Mouse (Mus musculus) C2C12 (cell line): ENCODE measurements at regions not wholly inside any gene's neighbourhood (a gene's known extent, or its start where the extent isn't known, plus 50 kb on each side); places are given as distances from the start of the nearest gene placed in this dataset.

Source experiments
- H3K27me3 ChIP-seq: one replicate; pipeline ENCODE4 v1.6.1; 2011; ENCODE audit not compliant: control insufficient read depth, insufficient read depth, insufficient read length
- H3K36me3 ChIP-seq: one replicate; pipeline ENCODE4 v1.6.1; 2011; ENCODE audit not compliant: control insufficient read depth, insufficient read depth
- H3K4me3 ChIP-seq: one replicate; pipeline ENCODE4 v1.5.1; 2011; ENCODE audit warnings: mild to moderate bottlenecking, control low read depth; ENCODE audit not compliant: poor library complexity, insufficient read depth, severe bottlenecking
- H3K79me2 ChIP-seq: one replicate; pipeline ENCODE4 v1.6.1; 2011; ENCODE audit not compliant: control insufficient read depth, insufficient read depth
- H3K79me3 ChIP-seq: one replicate; pipeline ENCODE4 v1.6.1; 2011; ENCODE audit warnings: low read depth, control low read depth
- H3ac ChIP-seq: one replicate; pipeline ENCODE3; 2011; ENCODE audit warnings: low read depth; ENCODE audit not compliant: control insufficient read depth, insufficient read length
- CEBPB ChIP-seq: IDR thresholded peaks from one replicate; pipeline ENCODE4 v1.6.1; 2011; ENCODE audit warnings: low read depth, mild to moderate bottlenecking, control low read depth, moderate library complexity
- CTCF ChIP-seq: IDR thresholded peaks from one replicate; pipeline ENCODE4 v1.5.1; 2011; ENCODE audit not compliant: control insufficient read depth, insufficient read depth, insufficient read length
- FOSL1 ChIP-seq: IDR thresholded peaks from one replicate; pipeline ENCODE4 v1.8.0; 2011; ENCODE audit warnings: mild to moderate bottlenecking, low read length; ENCODE audit not compliant: poor library complexity, insufficient read depth, severe bottlenecking
- MAX ChIP-seq: IDR thresholded peaks from one replicate; pipeline ENCODE4 v1.6.1; 2011; ENCODE audit warnings: mild to moderate bottlenecking, control low read depth
- MYOD1 ChIP-seq: IDR thresholded peaks from one replicate; pipeline ENCODE4 v1.6.1; 2011; ENCODE audit warnings: low read depth; ENCODE audit not compliant: control insufficient read depth, insufficient read length
- MYOG ChIP-seq: IDR thresholded peaks from one replicate; pipeline ENCODE4 v1.6.1; 2011; ENCODE audit not compliant: control insufficient read depth, insufficient read length; ENCODE audit errors: extremely low read depth
- USF1 ChIP-seq: IDR thresholded peaks from one replicate; pipeline ENCODE4 v1.6.1; 2011; ENCODE audit warnings: low read depth, mild to moderate bottlenecking, control low read depth, moderate library complexity

DNA sequence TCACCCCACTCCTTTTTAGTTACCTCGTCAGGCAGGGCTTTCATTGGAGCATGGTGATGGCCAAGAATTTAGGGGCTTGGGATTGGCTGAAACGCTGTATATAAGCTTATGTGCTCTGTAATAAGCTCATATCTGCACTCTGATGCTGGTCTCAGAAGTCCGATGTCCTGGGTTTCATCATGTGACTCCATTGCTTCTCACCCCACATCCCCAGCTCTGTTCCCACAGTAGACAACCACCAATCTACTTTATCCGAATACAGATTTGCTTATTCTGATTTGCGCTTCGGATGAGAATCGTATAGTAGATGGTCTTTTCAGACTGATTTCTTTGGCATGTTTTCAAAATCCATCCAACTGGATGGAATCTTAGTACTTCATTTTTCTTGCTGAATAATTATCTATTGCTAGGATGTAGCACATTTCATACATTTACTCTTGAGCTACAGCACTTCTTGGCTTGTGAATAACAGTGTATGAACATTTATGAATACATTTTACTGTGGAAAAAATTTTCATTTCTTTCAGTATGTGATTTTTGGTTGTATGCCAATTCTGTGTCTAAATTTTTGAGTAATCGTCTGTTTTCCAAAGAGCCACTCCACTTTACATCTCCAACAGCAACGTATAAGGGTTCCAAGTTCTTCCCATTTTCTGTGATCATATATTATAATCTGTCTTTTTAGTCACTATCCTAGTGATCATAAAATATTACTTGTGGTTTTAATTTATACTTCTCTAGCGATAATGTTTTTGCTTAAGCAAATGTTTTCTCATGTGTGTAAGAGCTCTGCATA lies 185.7 kb downstream of the Hace1 start:
- no peaks in the 10 kb centered on the region for H3K79me3 ChIP-seq
- H3K4me3 ChIP-seq, result no peak overlapping the region
- no peaks in the 10 kb centered on the region for H3K36me3 ChIP-seq
- no peak overlapping the region for H3ac ChIP-seq
- no peaks in the 10 kb centered on the region for H3K27me3 ChIP-seq
- H3K79me2 ChIP-seq, result no peaks in the 10 kb centered on the region
- TF ChIP-seq MYOD1 (no peak), MYOG (no peak), MAX (no peak), CEBPB (no peak), USF1 (no peak), CTCF (no peak), FOSL1 (no peak)

DNA sequence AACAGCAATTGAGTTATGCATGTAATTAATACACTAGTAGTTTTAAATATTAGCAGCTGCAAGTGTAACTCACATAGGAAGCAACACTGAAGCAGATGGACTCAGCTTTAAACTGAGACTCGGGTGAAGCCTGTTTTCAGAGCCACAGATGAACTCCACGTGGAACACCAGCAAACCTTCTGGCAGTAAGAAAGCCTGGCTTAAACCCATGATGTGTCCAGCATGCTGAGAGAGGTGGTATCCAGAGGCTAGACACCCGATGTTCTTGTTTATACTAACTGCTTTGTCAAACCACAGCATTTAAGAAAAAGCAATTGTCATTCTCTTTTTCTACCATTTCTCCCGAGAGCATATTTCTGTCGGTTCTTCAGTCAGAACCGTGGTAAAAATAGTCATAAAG lies 202.1 kb downstream of the Hace1 start:
- Histone ChIP-seq H3K4me3 (no peak overlapping the region), H3K79me3 (no peaks in the 10 kb centered on the region), H3K79me2 (no peaks in the 10 kb centered on the region), H3K36me3 (no peaks in the 10 kb centered on the region), H3ac (no peak overlapping the region), H3K27me3 (no peaks in the 10 kb centered on the region)
- TF ChIP-seq MYOG, result no peak
- no peak for TF ChIP-seq FOSL1
- TF ChIP-seq USF1, result no peak
- no peak for TF ChIP-seq CEBPB

- no peak for TF ChIP-seq MYOG
- TF ChIP-seq USF1, result no peak
- no peak for TF ChIP-seq FOSL1
- TF ChIP-seq MAX, result no peak
- no peak for TF ChIP-seq MYOD1
- TF ChIP-seq CTCF, result no peak
- TF ChIP-seq CEBPB, result no peak
- no peak overlapping the region for H3ac ChIP-seq
- H3K36me3 ChIP-seq, result no peaks in the 10 kb centered on the region
- H3K79me3 ChIP-seq, result no peaks in the 10 kb centered on the region
- no peaks in the 10 kb centered on the region for H3K79me2 ChIP-seq
- H3K27me3 ChIP-seq, result no peaks in the 10 kb centered on the region
- no peak overlapping the region for H3K4me3 ChIP-seq
Observed at GRCm38 (mm10) chr10:45783026-45783425, 205.4 kb downstream of the Hace1 start.

DNA sequence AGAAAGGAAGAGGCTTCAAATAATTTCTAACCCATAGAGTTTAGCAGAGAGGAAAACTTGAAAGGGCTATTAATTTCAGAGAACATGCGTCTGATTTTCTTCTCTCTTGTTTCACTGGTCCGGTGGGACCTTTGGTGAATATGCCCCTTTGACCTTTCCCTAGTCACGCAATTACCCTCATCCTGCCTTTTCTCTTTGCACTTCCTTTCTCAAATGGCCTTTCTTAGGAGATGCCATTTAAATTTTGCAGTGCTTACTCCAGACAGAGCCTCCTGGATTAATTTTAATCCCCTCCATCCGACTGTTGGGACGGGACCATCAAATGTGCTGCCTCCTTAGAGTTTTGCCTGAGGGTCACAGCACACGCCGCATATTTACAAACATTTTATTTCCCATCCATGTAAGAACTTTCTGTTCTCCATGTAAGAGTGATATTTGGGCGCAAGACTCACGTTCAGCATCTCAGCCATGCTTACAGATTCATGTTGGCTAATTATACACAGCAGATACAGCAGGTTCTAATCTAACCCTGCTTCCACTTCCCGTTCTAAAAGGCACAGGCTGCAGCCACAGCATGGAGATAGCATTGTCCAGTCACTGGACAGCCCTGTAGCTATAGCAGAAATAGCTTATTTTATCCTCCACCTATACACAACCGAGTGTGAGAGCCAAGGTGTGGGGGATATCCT lies 206.0 kb downstream of the Hace1 start:
- Histone ChIP-seq H3K79me2 (no peaks in the 10 kb centered on the region), H3K79me3 (no peaks in the 10 kb centered on the region), H3K4me3 (no peak overlapping the region), H3ac (no peak overlapping the region), H3K27me3 (no peaks in the 10 kb centered on the region), H3K36me3 (no peaks in the 10 kb centered on the region)
- TF ChIP-seq USF1, result no peak
- no peak for TF ChIP-seq CTCF
- no peak for TF ChIP-seq FOSL1
- TF ChIP-seq MYOG, result no peak
- no peak for TF ChIP-seq MAX
- TF ChIP-seq MYOD1, result no peak
- TF ChIP-seq CEBPB, result no peak

GRCm38 (mm10) chr10:45784150-45784479 lies 206.5 kb downstream of the Hace1 start:
- TF ChIP-seq MAX (no peak), FOSL1 (no peak), CTCF (no peak), USF1 (no peak), MYOG (no peak), CEBPB (no peak), MYOD1 (no peak)
- H3K79me2 ChIP-seq, result no peaks in the 10 kb centered on the region
- no peak overlapping the region for H3K4me3 ChIP-seq
- no peak overlapping the region for H3ac ChIP-seq
- H3K27me3 ChIP-seq, result no peaks in the 10 kb centered on the region
- H3K79me3 ChIP-seq, result no peaks in the 10 kb centered on the region
- no peaks in the 10 kb centered on the region for H3K36me3 ChIP-seq
